Mouse (Mus musculus) midbrain, embryonic 12.5 days (tissue): ENCODE measurements at regions not wholly inside any gene's neighbourhood (a gene's known extent, or its start where the extent isn't known, plus 50 kb on each side); places are given as distances from the start of the nearest gene placed in this dataset.

Experiments used
- ATAC-seq: fragments of 200-750 bp; cut with Nextera tagmentation; 2 replicates; pipeline ENCODE4 v1.8.0; 2017; ENCODE audit warnings: low read depth, moderate TSS enrichment, moderate library complexity; ENCODE audit not compliant: low FRiP score
- H3K27ac ChIP-seq: fragments of 300-500 bp; sonication (generic); replicated peaks from 2 replicates; pipeline ENCODE4 v1.5.1; 2016; ENCODE audit warnings: mild to moderate bottlenecking
- H3K27me3 ChIP-seq: fragments of 300-500 bp; sonication (generic); 2 replicates; pipeline ENCODE4 v1.6.1; 2016; ENCODE audit warnings: mild to moderate bottlenecking
- H3K36me3 ChIP-seq: fragments of 300-500 bp; sonication (generic); 2 replicates; pipeline ENCODE4 v1.6.1; 2016
- H3K4me1 ChIP-seq: fragments of 300-500 bp; sonication (generic); 2 replicates; pipeline ENCODE4 v1.6.1; 2016
- H3K4me2 ChIP-seq: fragments of 300-500 bp; sonication (generic); replicated peaks from 2 replicates; pipeline ENCODE4 v1.6.1; 2016; ENCODE audit warnings: mild to moderate bottlenecking, moderate library complexity
- H3K4me3 ChIP-seq: fragments of 300-500 bp; sonication (generic); 2 replicates; pipeline ENCODE4 v1.5.1; 2016; ENCODE audit warnings: mild to moderate bottlenecking
- H3K9ac ChIP-seq: fragments of 300-500 bp; sonication (generic); replicated peaks from 2 replicates; pipeline ENCODE4 v1.6.1; 2016; ENCODE audit warnings: mild to moderate bottlenecking, moderate library complexity
- H3K9me3 ChIP-seq: fragments of 300-500 bp; sonication (generic); 2 replicates; pipeline ENCODE4 v1.6.1; 2016; ENCODE audit warnings: mild to moderate bottlenecking
- WGBS: fragments of 180-500 bp; shearing (Covaris S2); methylation state at CpG from one replicate; pipeline ENCODE4 v1.1.7; 2016; 5-methylcytosine and 5-hydroxymethylcytosine counted together

DNA sequence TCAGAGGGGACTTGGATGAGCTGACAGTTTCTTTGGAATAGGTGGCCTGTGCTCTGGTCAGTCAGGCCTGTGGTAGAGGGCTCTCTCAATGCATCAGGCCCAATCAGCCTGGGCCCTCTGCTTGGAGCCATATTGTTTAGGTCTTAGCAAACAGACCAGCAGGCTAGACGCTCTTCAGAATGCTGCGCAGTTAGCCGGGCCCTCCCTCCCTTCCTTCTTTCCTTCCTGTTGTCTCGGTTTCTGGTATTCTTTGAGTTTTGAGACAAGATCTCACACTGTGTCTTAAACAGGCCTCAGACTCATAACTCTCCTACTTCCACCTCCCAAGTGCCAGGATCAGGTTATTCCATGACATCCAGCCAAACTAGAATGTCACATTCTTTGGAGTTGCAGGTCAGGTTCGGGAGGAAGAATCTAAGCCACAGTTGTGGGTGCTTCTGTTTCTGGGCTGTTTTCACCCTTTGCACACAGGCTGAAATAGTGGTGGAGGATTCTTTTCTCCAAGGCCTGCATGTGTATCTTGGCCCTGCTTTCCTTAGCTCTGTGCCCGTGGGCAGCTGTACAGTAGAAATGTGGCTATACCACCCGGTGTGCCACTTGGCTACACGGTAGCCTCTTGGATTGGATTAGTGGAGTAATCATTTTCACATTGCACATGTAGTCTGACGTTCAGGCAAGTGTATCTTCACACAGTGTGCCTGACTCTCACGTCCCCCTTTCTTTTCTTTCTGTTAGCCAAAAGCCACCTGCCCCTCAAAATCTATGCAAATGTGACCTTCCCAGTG is 62.4 kb upstream of the Bcl6 start:
- Histone ChIP-seq H3K36me3 (no peaks in the 10 kb centered on the region), H3K4me2 (no peak overlapping the region), H3K9ac (no peak overlapping the region), H3K4me1 (no peaks in the 10 kb centered on the region), H3K27ac (no peak overlapping the region), H3K4me3 (no peak overlapping the region), H3K9me3 (no peaks in the 10 kb centered on the region), H3K27me3 (no peaks in the 10 kb centered on the region)
- WGBS = 84% methylated on average over 10 of the region's 10 CpGs
- ATAC-seq = no peak

DNA sequence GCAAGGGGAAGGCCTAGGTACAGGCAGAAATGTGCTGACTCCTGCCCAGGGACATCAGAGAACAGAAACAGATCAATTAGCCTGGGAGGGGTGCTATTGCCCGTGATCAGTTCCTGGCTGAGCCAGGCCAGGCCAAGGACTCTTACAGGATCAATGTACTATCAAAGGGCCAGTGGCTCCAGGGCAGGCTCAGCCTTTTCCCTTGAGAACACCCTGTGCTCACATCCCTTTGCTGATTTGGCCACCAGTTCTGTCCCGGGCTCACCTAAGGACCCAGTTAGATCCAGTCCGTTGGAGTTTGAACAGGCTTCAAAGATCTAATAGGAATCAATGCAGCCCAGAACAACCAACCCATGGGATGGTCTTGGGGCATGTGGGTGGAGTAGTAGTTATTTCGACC is 55.1 kb upstream of the Bcl6 start:
- Histone ChIP-seq H3K9ac (no peak overlapping the region), H3K36me3 (no peaks in the 10 kb centered on the region), H3K27me3 (no peaks in the 10 kb centered on the region), H3K4me2 (no peak overlapping the region), H3K27ac (no peak overlapping the region), H3K9me3 (no peaks in the 10 kb centered on the region), H3K4me3 (no peak overlapping the region), H3K4me1 (no peaks in the 10 kb centered on the region)
- 80% methylated on average over 4 of the region's 4 CpGs for WGBS
- no peak for ATAC-seq

- Histone ChIP-seq H3K4me1 (no peaks in the 10 kb centered on the region), H3K27ac (no peak overlapping the region), H3K36me3 (no peaks in the 10 kb centered on the region), H3K9ac (no peak overlapping the region), H3K9me3 (no peaks in the 10 kb centered on the region), H3K27me3 (no peaks in the 10 kb centered on the region), H3K4me3 (no peak overlapping the region), H3K4me2 (no peak overlapping the region)
- ATAC-seq = no peak
- 91% methylated on average over 3 of the region's 3 CpGs for WGBS
These were observed 54.3 kb upstream of the Bcl6 start for GRCm38 (mm10) chr16:24042977-24043376.

DNA sequence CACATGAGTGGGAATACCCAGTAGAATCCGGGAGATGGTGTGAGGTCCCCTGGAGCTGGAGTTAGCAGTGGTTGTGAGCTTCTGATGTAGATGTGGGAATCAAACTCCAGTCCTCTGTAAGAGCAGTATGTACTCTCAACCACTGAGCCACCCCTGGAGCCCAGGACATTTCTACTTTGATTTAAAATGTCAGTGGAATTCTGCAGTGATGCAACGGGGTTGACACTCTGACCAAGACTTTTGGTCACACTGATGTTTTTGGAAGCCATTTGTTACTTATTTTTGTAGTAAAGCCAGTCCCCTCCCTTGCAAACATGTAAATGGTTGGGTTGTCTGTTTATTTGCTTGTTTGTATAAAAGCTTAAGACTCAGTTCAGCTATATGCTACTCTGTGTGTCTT is 53.6 kb upstream of the Bcl6 start:
- no peaks in the 10 kb centered on the region for H3K9me3 ChIP-seq
- H3K9ac ChIP-seq = no peak overlapping the region
- H3K4me2 ChIP-seq = no peak overlapping the region
- ATAC-seq = no peak
- WGBS = 81% methylated on average over 2 of the region's 2 CpGs
- H3K4me1 ChIP-seq = no peaks in the 10 kb centered on the region
- H3K4me3 ChIP-seq = no peak overlapping the region
- H3K36me3 ChIP-seq = no peaks in the 10 kb centered on the region
- no peak overlapping the region for H3K27ac ChIP-seq
- H3K27me3 ChIP-seq = no peaks in the 10 kb centered on the region

DNA sequence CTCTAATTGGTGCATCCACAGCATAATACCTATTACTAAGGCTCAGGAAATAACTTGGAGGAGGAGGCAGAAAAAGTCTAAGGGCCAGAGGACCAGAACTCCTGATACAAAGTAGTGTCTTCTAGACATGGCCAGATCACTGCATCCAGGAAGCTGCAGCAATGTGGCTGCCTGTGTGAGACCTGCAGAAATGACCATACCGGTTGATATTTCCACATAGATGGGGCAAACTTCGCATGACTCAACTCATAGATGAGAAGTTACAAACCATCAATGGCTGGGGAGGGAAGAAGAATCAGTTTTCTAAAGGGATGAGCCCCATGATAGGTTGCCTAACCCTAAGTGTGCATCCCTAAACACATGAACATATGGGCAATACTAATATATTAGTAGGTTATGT is 52.8 kb upstream of the Bcl6 start:
- Histone ChIP-seq H3K9me3 (no peaks in the 10 kb centered on the region), H3K9ac (no peak overlapping the region), H3K4me2 (no peak overlapping the region), H3K4me1 (no peaks in the 10 kb centered on the region), H3K36me3 (no peaks in the 10 kb centered on the region), H3K27me3 (no peaks in the 10 kb centered on the region), H3K27ac (no peak overlapping the region), H3K4me3 (no peak overlapping the region)
- ATAC-seq = no peak
- WGBS = 89% methylated on average over 2 of the region's 2 CpGs

DNA sequence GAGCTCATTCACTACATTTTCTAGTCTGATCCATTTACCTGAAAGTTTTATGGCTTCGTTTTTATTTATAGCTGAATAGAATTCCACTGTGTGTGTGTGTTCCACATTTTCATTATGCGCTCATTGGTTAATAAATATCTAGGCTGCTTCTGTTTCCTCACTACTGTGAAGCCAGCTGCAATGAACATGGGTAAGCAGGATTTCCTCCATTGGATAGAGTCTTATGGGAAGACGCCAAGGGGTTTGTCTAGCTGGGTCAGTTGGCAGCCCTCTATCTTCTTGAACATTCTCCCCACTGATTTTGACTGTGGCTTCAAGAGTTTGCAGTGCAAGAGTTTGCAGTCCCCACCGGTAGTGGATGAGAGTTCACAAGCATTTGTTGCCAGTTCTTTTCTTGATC is 51.1 kb upstream of the Bcl6 start:
- 89% methylated on average over 4 of the region's 4 CpGs for WGBS
- no peak overlapping the region for H3K27ac ChIP-seq
- ATAC-seq = no peak
- no peak overlapping the region for H3K4me3 ChIP-seq
- H3K27me3 ChIP-seq = no peaks in the 10 kb centered on the region
- no peaks in the 10 kb centered on the region for H3K9me3 ChIP-seq
- no peak overlapping the region for H3K4me2 ChIP-seq
- no peaks in the 10 kb centered on the region for H3K36me3 ChIP-seq
- no peaks in the 10 kb centered on the region for H3K4me1 ChIP-seq
- H3K9ac ChIP-seq = no peak overlapping the region
